27 mouse cellular contexts compared by ENCODE assay signal in the genomic region with DNA sequence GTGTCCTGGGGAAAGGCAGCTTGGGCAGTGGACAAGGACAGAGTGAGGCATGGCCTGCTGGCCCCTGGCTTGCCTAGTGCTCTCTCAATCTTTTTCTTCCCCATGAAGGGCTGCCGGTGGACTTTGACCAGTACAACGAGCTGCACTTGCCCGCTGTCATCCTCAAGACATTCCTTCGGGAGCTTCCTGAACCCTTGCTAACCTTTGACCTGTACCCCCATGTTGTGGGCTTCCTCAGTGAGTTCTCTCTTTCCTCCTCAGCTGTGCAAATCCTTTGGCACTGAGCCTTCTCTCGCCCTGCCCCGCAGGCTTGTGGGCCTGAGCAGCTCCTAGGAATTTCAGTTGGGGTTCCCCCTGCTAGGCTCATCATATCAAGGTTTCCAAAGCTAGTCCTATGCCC. TPM values are rescaled to one million over a fixed set of nuclear protein-coding genes. Genes with fewer than 3 reads are reported as not detected.
A peak's percentile ranks its signal among the peaks of the same experiment; 100 is the strongest.
DNase-seq lines count a peak whose midpoint lies in the region; ATAC-seq and TF ChIP-seq lines count a peak whose summit lies in the region.
"Had no signal": no experiment of that assay in that cellular context is flagged by ENCODE, and none has a peak within 500 bp of the region (broad histone marks: within the 10 kb centered on the region; RNA-seq: fewer than 3 reads in every experiment).

No protein-coding gene starts in this region.

- no peaks in the 10 kb centered on the region for H3K4me1 ChIP-seq in kidney, embryonic 14.5 days (ENCODE audit: control insufficient read depth, insufficient read depth, low read length)
- H3K4me1 ChIP-seq in small intestine, adult 2 months (ENCODE audit: control insufficient read depth, insufficient read depth, insufficient read length, low read length): peaks cover 10% of the 10 kb centered on the region; the same call in 1 of the 2 replicates
- H3K4me1 ChIP-seq in lung, postnatal 0 days (ENCODE audit: insufficient read depth, low read depth, low read length): no peaks in the 10 kb centered on the region
- H3K4me1 ChIP-seq: embryonic facial prominence, embryonic 12.5 days; embryonic facial prominence, embryonic 15.5 days; forebrain, embryonic 15.5 days; hindbrain, embryonic 10.5 days; hindbrain, embryonic 13.5 days had no signal

- no peak overlapping the region for H3K4me2 ChIP-seq in kidney, embryonic 14.5 days (replicated peaks; ENCODE audit: low read depth, low read length)
- no peak overlapping the region for H3K4me2 ChIP-seq in lung, postnatal 0 days (replicated peaks; ENCODE audit: low read depth, low read length)
- H3K4me2 ChIP-seq: embryonic facial prominence, embryonic 12.5 days; embryonic facial prominence, embryonic 15.5 days; forebrain, embryonic 15.5 days; heart, embryonic 12.5 days; heart, embryonic 15.5 days; hindbrain, embryonic 13.5 days had no signal

- peaks cover 72% of the 10 kb centered on the region for H3K36me3 ChIP-seq in kidney, embryonic 14.5 days (ENCODE audit: control insufficient read depth, insufficient read depth, low read length)
- H3K36me3 ChIP-seq in small intestine, adult 2 months (ENCODE audit: control insufficient read depth, insufficient read depth, low read length): peaks cover 68% of the 10 kb centered on the region
- peaks cover 39% of the 10 kb centered on the region for H3K36me3 ChIP-seq in lung, postnatal 0 days (ENCODE audit: insufficient read depth, low read length)

- no peak overlapping the region for H3K27ac ChIP-seq in kidney, embryonic 14.5 days (ENCODE audit: low read depth, low read length)
- H3K27ac ChIP-seq in small intestine, adult 2 months (ENCODE audit: insufficient read depth, low read depth, low read length): peak overlapping the region; percentile 31; the same call in 1 of the 2 replicates
- H3K27ac ChIP-seq in lung, postnatal 0 days (ENCODE audit: low read length): no peak overlapping the region
- H3K27ac ChIP-seq: embryonic facial prominence, embryonic 12.5 days; embryonic facial prominence, embryonic 15.5 days; forebrain, embryonic 15.5 days; heart, embryonic 15.5 days; hindbrain, embryonic 10.5 days; hindbrain, embryonic 13.5 days had no signal

- no peak overlapping the region for H3K4me3 ChIP-seq in kidney, embryonic 14.5 days (ENCODE audit: low read length)
- no peak overlapping the region for H3K4me3 ChIP-seq in small intestine, adult 2 months (ENCODE audit: low read depth, low read length)
- no peak overlapping the region for H3K4me3 ChIP-seq in lung, postnatal 0 days (ENCODE audit: low read depth, low read length)
- H3K4me3 ChIP-seq: embryonic facial prominence, embryonic 12.5 days; embryonic facial prominence, embryonic 15.5 days; forebrain, embryonic 15.5 days; heart, embryonic 12.5 days; heart, embryonic 15.5 days; hindbrain, embryonic 10.5 days; hindbrain, embryonic 13.5 days had no signal

- peak; percentile 61 for DNase-seq in kidney, adult 18-20 months
- peak; percentile 89 for DNase-seq in kidney, adult 9 months
- peak; percentile 56 for DNase-seq in kidney, postnatal 14 days
- no peak for DNase-seq in right cerebral cortex, postnatal 14 days
- no peak for DNase-seq in lung, postnatal 0 days (ENCODE audit: low spot score)
- DNase-seq: adrenal gland, postnatal 10 days; B cell, adult 2 months; cerebellum, adult 18-20 months; cerebellum, adult 9-10 months; cerebellum, postnatal 14 days; gastrocnemius, postnatal 25 days; heart, adult 18-20 months; heart, postnatal 10 days; heart, postnatal 36 days had no signal

- TF ChIP-seq POLR2A in small intestine, adult 2 months (IDR thresholded peaks at IDR 0.05; ENCODE audit: low read depth, low read length): no peak

- no peak for TF ChIP-seq CTCF in small intestine, adult 2 months (IDR thresholded peaks at IDR 0.05; ENCODE audit: extremely low read depth, insufficient read length, insufficient replicate concordance, low read depth, low read length)
- TF ChIP-seq CTCF in lung, postnatal 0 days (IDR thresholded peaks at IDR 0.05): no peak

- no peaks in the 10 kb centered on the region for H3K9me3 ChIP-seq in kidney, embryonic 14.5 days (ENCODE audit: control insufficient read depth, low read length)
- H3K9me3 ChIP-seq in lung, postnatal 0 days (ENCODE audit: low read length): no peaks in the 10 kb centered on the region
- H3K9me3 ChIP-seq: embryonic facial prominence, embryonic 12.5 days; embryonic facial prominence, embryonic 15.5 days; forebrain, embryonic 15.5 days; G1E; heart, embryonic 12.5 days; heart, embryonic 15.5 days; hindbrain, embryonic 10.5 days; hindbrain, embryonic 13.5 days had no signal

- ATAC-seq in kidney, embryonic 14.5 days (ENCODE audit: low FRiP score, low TSS enrichment): no peak
- no peak for ATAC-seq in lung, postnatal 0 days
- ATAC-seq: forebrain, embryonic 15.5 days; Patski had no signal

- no peaks in the 10 kb centered on the region for H3K27me3 ChIP-seq in kidney, embryonic 14.5 days (ENCODE audit: control insufficient read depth, insufficient read depth, low read length)
- no peaks in the 10 kb centered on the region for H3K27me3 ChIP-seq in small intestine, adult 2 months (ENCODE audit: control insufficient read depth, insufficient read depth, low read length)
- no peaks in the 10 kb centered on the region for H3K27me3 ChIP-seq in lung, postnatal 0 days (replicated peaks; ENCODE audit: insufficient read depth, low read length)
- H3K27me3 ChIP-seq: CH12.LX; embryonic facial prominence, embryonic 12.5 days; embryonic facial prominence, embryonic 15.5 days; forebrain, embryonic 15.5 days; heart, embryonic 12.5 days; heart, embryonic 15.5 days; hindbrain, embryonic 13.5 days; Patski had no signal

- H3K9ac ChIP-seq in kidney, embryonic 14.5 days (ENCODE audit: low read depth, low read length): no peak overlapping the region
- H3K9ac ChIP-seq in lung, postnatal 0 days (replicated peaks; ENCODE audit: low read depth): no peak overlapping the region
- H3K9ac ChIP-seq: embryonic facial prominence, embryonic 12.5 days; embryonic facial prominence, embryonic 15.5 days; forebrain, embryonic 15.5 days; heart, embryonic 12.5 days; heart, embryonic 15.5 days; hindbrain, embryonic 13.5 days had no signal

- TF ChIP-seq EP300 in lung, postnatal 0 days (IDR thresholded peaks at IDR 0.05): no peak

- 94% methylated on average over 6 of the region's 6 CpGs for WGBS in kidney, embryonic 14.5 days
- 48% methylated on average over 6 of the region's 6 CpGs for WGBS in small intestine, adult 2 months
- 85% methylated on average over 6 of the region's 6 CpGs for WGBS in lung, postnatal 0 days

RNA-seq across cellular contexts. Expression of gene Arhgap1, which starts 20.4 kb away (rescaled TPM):
- 86.9 and 119 TPM in 2 replicates for polyA plus RNA-seq in kidney, embryonic 14.5 days (2014; fragmentation: Nextera tagmentation; extraction: Ambion mirVana)
- 44.2 and 99.2 TPM in 2 replicates for polyA plus RNA-seq in small intestine, adult 2 months (2012; rRNA removed)
- 151 and 163 TPM in 2 replicates for polyA plus RNA-seq in lung, postnatal 0 days (2015; fragmentation: Nextera tagmentation; extraction: Ambion mirVana)

RNA-seq across cellular contexts. Expression of gene Zfp408, which starts 20.4 kb away (rescaled TPM):
- polyA plus RNA-seq in kidney, embryonic 14.5 days (2014; fragmentation: Nextera tagmentation; extraction: Ambion mirVana): 7.4 and 12.5 TPM in 2 replicates
- polyA plus RNA-seq in small intestine, adult 2 months (2012; rRNA removed): 6.2 and 11.0 TPM in 2 replicates
- 4.7 and 5.2 TPM in 2 replicates for polyA plus RNA-seq in lung, postnatal 0 days (2015; fragmentation: Nextera tagmentation; extraction: Ambion mirVana)

RNA-seq across cellular contexts. Expression of gene F2, which starts 33.8 kb away (rescaled TPM):
- polyA plus RNA-seq in kidney, embryonic 14.5 days (2014; fragmentation: Nextera tagmentation; extraction: Ambion mirVana): 0.13 TPM in 1 of 2 replicates, not detected in the other
- polyA plus RNA-seq in small intestine, adult 2 months (2012; rRNA removed): 0.20 and 0.79 TPM in 2 replicates
- polyA plus RNA-seq in lung, postnatal 0 days (2015; fragmentation: Nextera tagmentation; extraction: Ambion mirVana): 0.49 and 0.63 TPM in 2 replicates
- polyA plus RNA-seq: forebrain, embryonic 11.5 days; hindbrain, embryonic 13.5 days; Patski had no signal

RNA-seq across cellular contexts. Expression of gene Atg13, which starts 40.3 kb away (rescaled TPM):
- polyA plus RNA-seq in kidney, embryonic 14.5 days (2014; fragmentation: Nextera tagmentation; extraction: Ambion mirVana): 18.4 and 26.6 TPM in 2 replicates
- 10.0 and 26.0 TPM in 2 replicates for polyA plus RNA-seq in small intestine, adult 2 months (2012; rRNA removed)
- polyA plus RNA-seq in lung, postnatal 0 days (2015; fragmentation: Nextera tagmentation; extraction: Ambion mirVana): 23.1 and 26.2 TPM in 2 replicates

RNA-seq across cellular contexts. Expression of gene Harbi1, which starts 40.6 kb away (rescaled TPM):
- polyA plus RNA-seq in kidney, embryonic 14.5 days (2014; fragmentation: Nextera tagmentation; extraction: Ambion mirVana): 13.3 and 21.2 TPM in 2 replicates
- polyA plus RNA-seq in small intestine, adult 2 months (2012; rRNA removed): 1.5 and 1.9 TPM in 2 replicates
- 11.5 and 12.2 TPM in 2 replicates for polyA plus RNA-seq in lung, postnatal 0 days (2015; fragmentation: Nextera tagmentation; extraction: Ambion mirVana)

Comparison
In these comparisons a context has a peak if more than half of its experiments do, and no peak if none do; other contexts are left out.
1. DNase-seq: peak in kidney, adult 18-20 months (single experiment), kidney, adult 9 months (single experiment) and kidney, postnatal 14 days (single experiment); none in right cerebral cortex, postnatal 14 days (single experiment) and lung, postnatal 0 days (single experiment).